Mouse (Mus musculus) embryonic fibroblast, embryonic 13.5 days (primary cell): ENCODE results near the gene Taok1.

Source experiments
- CTCF ChIP-seq: IDR thresholded peaks from 2 replicates; pipeline ENCODE4 v1.5.1; 2011; ENCODE audit warnings: mild to moderate bottlenecking, control low read depth, low read length, moderate library complexity, borderline replicate concordance; ENCODE audit not compliant: insufficient read depth
- POLR2A ChIP-seq: IDR thresholded peaks from 2 replicates; pipeline ENCODE4 v1.6.1; 2011; ENCODE audit warnings: low read depth, mild to moderate bottlenecking, control low read depth, low read length, moderate library complexity

DNA sequence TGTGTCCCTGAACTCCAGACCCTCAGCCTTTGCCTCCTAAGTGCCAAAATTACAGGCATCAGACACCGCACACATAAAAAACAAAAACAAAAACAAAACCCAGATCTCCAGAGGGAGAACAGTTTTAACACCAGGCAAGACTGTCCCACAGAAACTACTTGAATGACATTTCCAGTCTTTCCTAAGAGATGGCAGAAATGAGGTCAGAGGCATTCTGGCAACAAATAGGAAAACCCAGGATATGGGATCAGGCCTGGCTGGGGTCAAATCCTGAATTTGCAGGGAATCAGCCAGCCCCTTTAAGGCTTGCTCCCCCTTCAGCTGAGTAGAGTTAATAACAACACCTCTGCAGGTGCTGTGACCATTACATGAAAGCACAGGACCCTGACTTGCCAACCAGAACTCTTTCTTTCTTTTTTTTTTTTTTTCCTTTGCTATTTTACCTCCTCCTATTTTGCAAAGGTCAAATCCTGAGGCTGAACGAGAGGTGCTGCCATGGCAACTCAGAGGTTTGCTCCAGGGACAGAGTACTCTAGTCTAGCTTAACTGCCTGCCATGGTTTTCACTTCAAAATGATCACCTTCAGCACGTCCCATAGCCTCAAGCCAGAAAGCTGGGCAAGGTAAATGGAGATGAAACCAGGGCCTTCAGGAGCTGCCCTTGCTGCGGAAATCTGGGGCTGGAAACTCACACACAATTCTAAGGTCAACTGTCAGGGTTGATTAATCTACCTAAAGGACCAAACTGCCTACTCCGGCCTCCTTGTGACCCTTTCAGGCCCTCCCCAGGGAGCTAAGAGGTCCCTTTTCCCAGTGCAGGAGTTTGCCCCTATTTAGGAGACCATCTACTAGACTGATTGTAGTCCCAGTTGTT is 90.8 kb downstream of the Taok1 start:
- no peak for TF ChIP-seq CTCF
- no peak for TF ChIP-seq POLR2A
